Mouse (Mus musculus): ENCODE measurements around the gene Tmem14a. TPM values are rescaled to one million over a fixed set of nuclear protein-coding genes. Genes with fewer than 3 reads are reported as not detected.

Tmem14a gene
- polyA plus RNA-seq, 1 experiment from 2014 or later, result 11.5 TPM

- H3K9me3 ChIP-seq (ENCODE audit: control insufficient read depth, low read length), result no peaks in the 10 kb centered on the region
Measured at GRCm38 (mm10) chr1:21248560-21249390, 30.4 kb downstream of the Tmem14a start.

GRCm38 (mm10) chr1:21251661-21252060 lies 33.3 kb downstream of the Tmem14a start:
- DNase-seq (ENCODE audit: low spot score) (no peak), ATAC-seq (ENCODE audit: low read depth) (no peak)
- Histone ChIP-seq H3K4me1 (ENCODE audit: control insufficient read depth, insufficient read depth, low read length) (no peaks in the 10 kb centered on the region), H3K9me3 (ENCODE audit: control insufficient read depth, low read length) (no peaks in the 10 kb centered on the region), H3K27ac (replicated peaks; ENCODE audit: low read depth, low read length) (no peak overlapping the region), H3K4me2 (ENCODE audit: low read depth, low read length) (no peak overlapping the region), H3K27me3 (replicated peaks; ENCODE audit: control insufficient read depth, insufficient read depth, low read length) (no peaks in the 10 kb centered on the region), H3K4me3 (ENCODE audit: low read depth, low read length) (no peak overlapping the region), H3K36me3 (ENCODE audit: control insufficient read depth, insufficient read depth, low read length) (no peaks in the 10 kb centered on the region), H3K9ac (ENCODE audit: low read depth, low read length) (no peak overlapping the region)
- 71% methylated on average over 6 of the region's 6 CpGs for WGBS

More at GRCm38 (mm10) chr1:21248560-21249390, 30.4 kb downstream of the Tmem14a start:
- H3K4me3 ChIP-seq (ENCODE audit: low read depth, low read length), result no peak overlapping the region
- ATAC-seq (ENCODE audit: low read depth) (no peak), DNase-seq (ENCODE audit: low spot score) (no peak)
- no peak overlapping the region for H3K27ac ChIP-seq (replicated peaks; ENCODE audit: low read depth, low read length)
- WGBS, result 84% methylated on average over 9 of the region's 9 CpGs
- no peak overlapping the region for H3K9ac ChIP-seq (ENCODE audit: low read depth, low read length)
- H3K36me3 ChIP-seq (ENCODE audit: control insufficient read depth, insufficient read depth, low read length), result no peaks in the 10 kb centered on the region
- no peak overlapping the region for H3K4me2 ChIP-seq (ENCODE audit: low read depth, low read length)
- H3K4me1 ChIP-seq (ENCODE audit: control insufficient read depth, insufficient read depth, low read length), result no peaks in the 10 kb centered on the region
- no peaks in the 10 kb centered on the region for H3K27me3 ChIP-seq (replicated peaks; ENCODE audit: control insufficient read depth, insufficient read depth, low read length)

GRCm38 (mm10) chr1:21252566-21253302 lies 34.4 kb downstream of the Tmem14a start:
- WGBS, result 60% methylated on average over 10 of the region's 10 CpGs
- no peak overlapping the region for H3K4me2 ChIP-seq (ENCODE audit: low read depth, low read length)
- ATAC-seq (ENCODE audit: low read depth) (no peak), DNase-seq (ENCODE audit: low spot score) (no peak)
- no peaks in the 10 kb centered on the region for H3K36me3 ChIP-seq (ENCODE audit: control insufficient read depth, insufficient read depth, low read length)
- H3K9ac ChIP-seq (ENCODE audit: low read depth, low read length), result no peak overlapping the region
- H3K27me3 ChIP-seq (replicated peaks; ENCODE audit: control insufficient read depth, insufficient read depth, low read length), result no peaks in the 10 kb centered on the region
- no peaks in the 10 kb centered on the region for H3K4me1 ChIP-seq (ENCODE audit: control insufficient read depth, insufficient read depth, low read length)
- no peak overlapping the region for H3K27ac ChIP-seq (replicated peaks; ENCODE audit: low read depth, low read length)
- no peak overlapping the region for H3K4me3 ChIP-seq (ENCODE audit: low read depth, low read length)
- no peaks in the 10 kb centered on the region for H3K9me3 ChIP-seq (ENCODE audit: control insufficient read depth, low read length)

- H3K4me1 ChIP-seq (ENCODE audit: control insufficient read depth, insufficient read depth, low read length), result no peaks in the 10 kb centered on the region
- 86% methylated on average over 1 of the region's 1 CpGs for WGBS
- no peaks in the 10 kb centered on the region for H3K9me3 ChIP-seq (ENCODE audit: control insufficient read depth, low read length)
- no peak overlapping the region for H3K4me2 ChIP-seq (ENCODE audit: low read depth, low read length)
- H3K36me3 ChIP-seq (ENCODE audit: control insufficient read depth, insufficient read depth, low read length), result no peaks in the 10 kb centered on the region
- H3K27ac ChIP-seq (replicated peaks; ENCODE audit: low read depth, low read length), result no peak overlapping the region
- no peaks in the 10 kb centered on the region for H3K27me3 ChIP-seq (replicated peaks; ENCODE audit: control insufficient read depth, insufficient read depth, low read length)
- no peak overlapping the region for H3K9ac ChIP-seq (ENCODE audit: low read depth, low read length)
- no peak for DNase-seq (ENCODE audit: low spot score)
- ATAC-seq (ENCODE audit: low read depth), result no peak
- H3K4me3 ChIP-seq (ENCODE audit: low read depth, low read length), result no peak overlapping the region
Measured at GRCm38 (mm10) chr1:21253303-21253650, 34.9 kb downstream of the Tmem14a start.

GRCm38 (mm10) chr1:21253856-21254255 lies 35.5 kb downstream of the Tmem14a start:
- Histone ChIP-seq H3K4me2 (ENCODE audit: low read depth, low read length) (no peak overlapping the region), H3K27ac (replicated peaks; ENCODE audit: low read depth, low read length) (no peak overlapping the region), H3K4me1 (ENCODE audit: control insufficient read depth, insufficient read depth, low read length) (no peaks in the 10 kb centered on the region), H3K36me3 (ENCODE audit: control insufficient read depth, insufficient read depth, low read length) (no peaks in the 10 kb centered on the region), H3K27me3 (replicated peaks; ENCODE audit: control insufficient read depth, insufficient read depth, low read length) (no peaks in the 10 kb centered on the region), H3K9ac (ENCODE audit: low read depth, low read length) (no peak overlapping the region), H3K4me3 (ENCODE audit: low read depth, low read length) (no peak overlapping the region), H3K9me3 (ENCODE audit: control insufficient read depth, low read length) (no peaks in the 10 kb centered on the region)
- 71% methylated on average over 4 of the region's 4 CpGs for WGBS
- DNase-seq (ENCODE audit: low spot score) (no peak), ATAC-seq (ENCODE audit: low read depth) (no peak)

GRCm38 (mm10) chr1:21255625-21256345 lies 37.4 kb downstream of the Tmem14a start:
- Histone ChIP-seq H3K27me3 (replicated peaks; ENCODE audit: control insufficient read depth, insufficient read depth, low read length) (no peaks in the 10 kb centered on the region), H3K9me3 (ENCODE audit: control insufficient read depth, low read length) (no peaks in the 10 kb centered on the region), H3K4me1 (ENCODE audit: control insufficient read depth, insufficient read depth, low read length) (no peaks in the 10 kb centered on the region), H3K9ac (ENCODE audit: low read depth, low read length) (no peak overlapping the region), H3K4me3 (ENCODE audit: low read depth, low read length) (no peak overlapping the region), H3K27ac (replicated peaks; ENCODE audit: low read depth, low read length) (no peak overlapping the region), H3K36me3 (ENCODE audit: control insufficient read depth, insufficient read depth, low read length) (no peaks in the 10 kb centered on the region), H3K4me2 (ENCODE audit: low read depth, low read length) (no peak overlapping the region)
- no peak for DNase-seq (ENCODE audit: low spot score)
- 86% methylated on average over 7 of the region's 7 CpGs for WGBS
- ATAC-seq (ENCODE audit: low read depth), result no peak

GRCm38 (mm10) chr1:21256391-21256790 lies 38.0 kb downstream of the Tmem14a start:
- no peaks in the 10 kb centered on the region for H3K36me3 ChIP-seq (ENCODE audit: control insufficient read depth, insufficient read depth, low read length)
- DNase-seq (ENCODE audit: low spot score) (no peak), ATAC-seq (ENCODE audit: low read depth) (no peak)
- H3K9me3 ChIP-seq (ENCODE audit: control insufficient read depth, low read length), result no peaks in the 10 kb centered on the region
- no peaks in the 10 kb centered on the region for H3K27me3 ChIP-seq (replicated peaks; ENCODE audit: control insufficient read depth, insufficient read depth, low read length)
- 50% methylated on average over 3 of the region's 3 CpGs for WGBS
- H3K4me1 ChIP-seq (ENCODE audit: control insufficient read depth, insufficient read depth, low read length), result no peaks in the 10 kb centered on the region
- no peak overlapping the region for H3K4me2 ChIP-seq (ENCODE audit: low read depth, low read length)
- H3K9ac ChIP-seq (ENCODE audit: low read depth, low read length), result no peak overlapping the region
- no peak overlapping the region for H3K27ac ChIP-seq (replicated peaks; ENCODE audit: low read depth, low read length)
- H3K4me3 ChIP-seq (ENCODE audit: low read depth, low read length), result no peak overlapping the region

- Histone ChIP-seq H3K36me3 (ENCODE audit: control insufficient read depth, insufficient read depth, low read length) (no peaks in the 10 kb centered on the region), H3K27me3 (replicated peaks; ENCODE audit: control insufficient read depth, insufficient read depth, low read length) (no peaks in the 10 kb centered on the region), H3K9ac (ENCODE audit: low read depth, low read length) (no peak overlapping the region), H3K4me2 (ENCODE audit: low read depth, low read length) (no peak overlapping the region), H3K9me3 (ENCODE audit: control insufficient read depth, low read length) (no peaks in the 10 kb centered on the region), H3K27ac (replicated peaks; ENCODE audit: low read depth, low read length) (no peak overlapping the region), H3K4me3 (ENCODE audit: low read depth, low read length) (no peak overlapping the region), H3K4me1 (ENCODE audit: control insufficient read depth, insufficient read depth, low read length) (no peaks in the 10 kb centered on the region)
- DNase-seq (ENCODE audit: low spot score), result no peak
- ATAC-seq (ENCODE audit: low read depth), result no peak
- WGBS, result 75% methylated on average over 5 of the region's 5 CpGs
Measured at GRCm38 (mm10) chr1:21256871-21257270, 38.5 kb downstream of the Tmem14a start.
